Mouse (Mus musculus): ENCODE measurements at regions not wholly inside any gene's neighbourhood (a gene's known extent, or its start where the extent isn't known, plus 50 kb on each side); places are given as distances from the start of the nearest gene placed in this dataset.

- DNase-seq (ENCODE audit: low read depth, low spot score) = no peak
Observed at GRCm38 (mm10) chr1:76880783-76881145, 634.1 kb downstream of the Epha4 start.

GRCm38 (mm10) chr1:76896152-76896864 is 618.6 kb downstream of the Epha4 start:
- DNase-seq (ENCODE audit: low read depth, low spot score) = no peak

GRCm38 (mm10) chr1:76897431-76897830 is 617.5 kb downstream of the Epha4 start:
- DNase-seq (ENCODE audit: low read depth, low spot score) = no peak

GRCm38 (mm10) chr1:76911472-76911871 is 603.4 kb downstream of the Epha4 start:
- no peak for DNase-seq (ENCODE audit: low read depth, low spot score)

GRCm38 (mm10) chr1:76919541-76919940 is 595.3 kb downstream of the Epha4 start:
- no peak for DNase-seq (ENCODE audit: low read depth, low spot score)

- no peak for DNase-seq (ENCODE audit: low read depth, low spot score)
Observed at GRCm38 (mm10) chr1:76920634-76921033, 594.3 kb downstream of the Epha4 start.

GRCm38 (mm10) chr1:76927041-76927440 is 587.8 kb downstream of the Epha4 start:
- no peak for DNase-seq (ENCODE audit: low read depth, low spot score)

- no peak for DNase-seq (ENCODE audit: low read depth, low spot score)
Observed at GRCm38 (mm10) chr1:76928035-76928434, 586.9 kb downstream of the Epha4 start.

- no peak for DNase-seq (ENCODE audit: low read depth, low spot score)
Observed at GRCm38 (mm10) chr1:76933460-76933859, 581.4 kb downstream of the Epha4 start.

- DNase-seq (ENCODE audit: low read depth, low spot score) = no peak
Observed at GRCm38 (mm10) chr1:76942730-76943129, 572.2 kb downstream of the Epha4 start.

GRCm38 (mm10) chr1:76944046-76944445 is 570.8 kb downstream of the Epha4 start:
- DNase-seq (ENCODE audit: low read depth, low spot score) = no peak

GRCm38 (mm10) chr1:76955031-76955430 is 559.9 kb downstream of the Epha4 start:
- no peak for DNase-seq (ENCODE audit: low read depth, low spot score)

GRCm38 (mm10) chr1:76957411-76957810 is 557.5 kb downstream of the Epha4 start:
- no peak for DNase-seq (ENCODE audit: low read depth, low spot score)

- DNase-seq (ENCODE audit: low read depth, low spot score) = no peak
Observed at GRCm38 (mm10) chr1:76958706-76959105, 556.2 kb downstream of the Epha4 start.

- DNase-seq (ENCODE audit: low read depth, low spot score) = no peak
Observed at GRCm38 (mm10) chr1:76972454-76972853, 542.4 kb downstream of the Epha4 start.

- no peak for DNase-seq (ENCODE audit: low read depth, low spot score)
Observed at GRCm38 (mm10) chr1:76975077-76975945, 539.6 kb downstream of the Epha4 start.

- DNase-seq (ENCODE audit: low read depth, low spot score) = no peak
Observed at GRCm38 (mm10) chr1:76980498-76981152, 534.3 kb downstream of the Epha4 start.

- no peak for DNase-seq (ENCODE audit: low read depth, low spot score)
Observed at GRCm38 (mm10) chr1:76993776-76994175, 521.1 kb downstream of the Epha4 start.

- DNase-seq (ENCODE audit: low read depth, low spot score) = no peak
Observed at GRCm38 (mm10) chr1:77008001-77008400, 506.9 kb downstream of the Epha4 start.

GRCm38 (mm10) chr1:77010608-77011214 is 504.2 kb downstream of the Epha4 start:
- no peak for DNase-seq (ENCODE audit: low read depth, low spot score)

GRCm38 (mm10) chr1:77027656-77028055 is 487.2 kb downstream of the Epha4 start:
- DNase-seq (ENCODE audit: low read depth, low spot score) = no peak

- DNase-seq (ENCODE audit: low read depth, low spot score) = no peak
Observed at GRCm38 (mm10) chr1:77028216-77028615, 486.7 kb downstream of the Epha4 start.
